Mouse (Mus musculus): ENCODE measurements around the gene Tspan32. TPM values are rescaled to one million over a fixed set of nuclear protein-coding genes. Genes with fewer than 3 reads are reported as not detected.

Tspan32 gene
- polyA plus RNA-seq, 2 experiments from 2014 or later = 419 to 490 TPM

DNA sequence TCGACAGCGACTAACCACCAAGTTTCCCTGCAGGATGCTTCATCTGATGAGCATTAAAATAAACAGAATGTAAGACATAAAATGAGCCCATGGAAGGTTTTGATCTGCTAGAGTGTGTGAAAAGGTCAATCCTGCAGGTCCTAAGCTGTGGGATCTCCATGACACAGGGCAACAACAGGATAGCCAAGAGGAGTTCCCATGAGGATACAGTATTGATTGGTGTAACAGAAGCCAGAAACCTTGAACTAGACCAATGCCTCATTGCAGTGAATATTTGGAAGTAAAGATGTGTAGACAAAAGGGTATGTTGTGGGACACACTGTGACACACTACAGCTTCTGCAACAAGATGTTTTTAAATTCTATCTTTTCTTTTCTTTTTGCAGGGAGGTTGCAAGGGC lies 29.3 kb downstream of the Tspan32 start:
- no peak for ATAC-seq

DNA sequence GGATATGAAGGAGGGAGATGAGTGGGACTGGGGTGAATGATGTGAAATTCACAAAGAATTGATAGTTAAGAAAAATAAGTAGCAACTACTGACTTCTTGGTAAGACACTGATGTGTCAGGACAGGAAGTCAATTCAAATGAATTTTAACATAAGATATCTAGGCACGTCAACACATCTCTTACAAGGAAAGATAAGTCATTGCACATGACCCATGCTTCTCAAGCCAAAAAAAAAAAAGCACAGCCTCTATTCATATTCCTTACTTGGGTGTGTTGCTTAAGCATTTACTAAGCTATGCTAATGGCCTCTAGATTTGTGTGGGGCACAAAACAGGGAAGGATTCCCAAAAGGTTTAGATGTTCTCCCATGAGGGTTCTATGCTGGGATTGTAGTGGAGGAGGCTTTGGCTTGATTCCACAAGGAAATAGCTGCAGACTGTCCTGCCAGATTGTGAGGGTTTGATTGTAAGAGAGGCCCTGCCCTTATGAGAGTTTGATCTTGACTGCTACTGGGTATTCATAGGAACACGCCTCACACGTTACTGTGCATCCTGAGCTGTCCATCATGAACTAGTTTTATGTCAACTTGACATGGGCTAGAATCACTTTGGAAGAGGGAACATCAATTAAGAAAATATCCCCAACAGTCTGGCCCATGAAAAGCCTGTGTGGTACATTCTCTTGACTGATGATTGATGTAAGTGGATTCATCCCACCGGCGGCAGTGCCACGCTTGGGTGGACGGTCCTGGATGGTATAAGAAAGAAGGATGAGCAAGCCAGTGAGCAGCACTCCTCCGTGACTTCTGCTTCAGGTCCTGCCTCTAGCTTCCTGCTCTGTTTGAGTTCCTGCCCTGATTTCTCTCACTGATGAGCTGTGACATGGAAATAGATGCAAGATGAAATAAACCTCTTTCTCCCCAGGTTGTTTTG lies 29.9 kb downstream of the Tspan32 start:
- ATAC-seq = no peak

DNA sequence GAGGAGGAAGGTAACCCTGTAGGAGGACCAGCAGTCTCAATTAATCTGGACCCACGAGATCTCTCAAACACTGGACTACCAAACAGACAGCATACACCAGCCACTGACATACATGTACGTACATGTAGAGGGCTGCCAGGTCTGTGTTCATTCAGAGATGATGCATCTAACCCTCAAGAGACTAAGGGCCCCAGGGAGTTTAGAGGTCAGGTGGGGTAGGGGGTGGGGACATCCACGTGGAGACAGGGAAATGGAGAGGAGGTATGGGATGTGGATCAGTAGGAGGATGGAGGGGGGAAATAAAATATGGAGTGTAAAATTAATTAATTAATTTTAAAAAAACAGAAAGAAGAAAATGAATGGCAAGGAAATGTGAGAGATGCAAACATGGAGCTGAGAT lies 31.9 kb downstream of the Tspan32 start:
- ATAC-seq = no peak

DNA sequence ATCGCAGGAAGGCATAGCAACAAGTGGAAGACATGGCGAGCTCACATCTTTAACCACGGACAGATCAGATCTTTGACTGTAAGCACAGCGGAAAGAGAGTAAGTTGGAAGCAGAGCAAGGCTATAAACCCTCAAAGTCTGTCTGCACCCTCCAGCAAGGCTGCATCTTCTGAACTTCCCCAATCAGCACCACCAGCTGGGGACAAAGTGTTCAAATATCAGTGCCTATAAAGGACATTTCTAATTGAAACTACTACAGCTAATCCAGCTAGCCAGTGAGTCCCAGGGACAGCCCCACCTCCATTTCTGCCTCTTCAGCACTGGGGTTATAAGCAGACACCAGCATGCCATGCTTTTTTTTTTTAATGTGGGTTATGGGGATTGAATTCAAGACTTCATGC lies 32.5 kb downstream of the Tspan32 start:
- no peak for ATAC-seq

DNA sequence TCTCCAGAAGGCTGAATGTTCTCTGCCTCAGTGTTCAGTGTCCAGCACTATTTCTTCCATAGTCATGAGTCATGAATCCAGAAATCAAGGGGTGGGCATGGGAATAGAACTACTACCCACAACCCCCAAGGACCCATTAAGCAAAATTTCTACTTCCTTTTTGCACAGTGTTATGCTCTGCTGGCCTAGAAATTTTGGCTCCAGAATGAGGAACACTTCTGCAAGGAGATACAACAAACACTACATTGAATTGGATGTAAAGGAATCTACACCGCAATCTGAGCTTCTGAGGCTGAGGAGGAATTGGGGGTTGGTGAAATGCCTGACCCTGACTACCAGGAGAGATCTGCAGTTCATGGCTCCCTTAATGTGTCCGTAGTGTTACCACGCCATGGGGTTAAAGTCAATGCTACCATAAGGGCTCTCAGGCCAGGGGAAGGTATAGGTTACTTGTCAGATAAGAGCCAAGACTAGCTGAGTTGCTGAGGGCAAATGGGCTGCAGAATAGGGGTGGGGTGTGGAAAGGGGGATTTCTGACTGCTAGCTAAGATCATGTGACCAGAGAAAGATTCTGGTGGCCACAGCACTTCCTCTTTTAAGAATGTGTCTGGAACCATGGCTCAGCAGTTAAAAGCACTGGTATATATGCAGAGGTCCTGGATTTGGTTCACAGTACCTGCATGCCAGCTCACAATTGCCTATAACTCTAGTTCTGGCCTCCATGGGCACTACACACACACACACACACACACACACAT lies 33.5 kb downstream of the Tspan32 start:
- no peak for ATAC-seq

DNA sequence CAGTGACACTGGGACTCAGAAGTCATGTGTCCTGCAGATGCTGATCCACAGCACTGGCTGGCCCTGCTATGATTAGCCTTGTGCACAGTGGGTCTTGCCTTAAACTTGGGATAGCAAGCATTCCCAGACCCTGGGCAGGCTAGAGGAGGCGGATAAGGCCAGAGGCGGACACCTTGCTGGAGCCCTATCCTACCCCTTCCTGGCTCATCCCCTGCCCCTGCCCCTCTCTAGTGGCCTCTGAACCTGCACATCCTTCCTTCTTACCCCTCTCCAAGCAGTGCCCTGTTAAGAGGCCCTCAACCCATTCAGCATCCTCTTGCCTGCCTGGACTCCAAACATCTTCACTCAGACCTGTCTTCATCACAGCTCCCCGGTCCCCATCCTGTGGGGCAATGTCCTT lies 35.7 kb downstream of the Tspan32 start:
- no peak for ATAC-seq

DNA sequence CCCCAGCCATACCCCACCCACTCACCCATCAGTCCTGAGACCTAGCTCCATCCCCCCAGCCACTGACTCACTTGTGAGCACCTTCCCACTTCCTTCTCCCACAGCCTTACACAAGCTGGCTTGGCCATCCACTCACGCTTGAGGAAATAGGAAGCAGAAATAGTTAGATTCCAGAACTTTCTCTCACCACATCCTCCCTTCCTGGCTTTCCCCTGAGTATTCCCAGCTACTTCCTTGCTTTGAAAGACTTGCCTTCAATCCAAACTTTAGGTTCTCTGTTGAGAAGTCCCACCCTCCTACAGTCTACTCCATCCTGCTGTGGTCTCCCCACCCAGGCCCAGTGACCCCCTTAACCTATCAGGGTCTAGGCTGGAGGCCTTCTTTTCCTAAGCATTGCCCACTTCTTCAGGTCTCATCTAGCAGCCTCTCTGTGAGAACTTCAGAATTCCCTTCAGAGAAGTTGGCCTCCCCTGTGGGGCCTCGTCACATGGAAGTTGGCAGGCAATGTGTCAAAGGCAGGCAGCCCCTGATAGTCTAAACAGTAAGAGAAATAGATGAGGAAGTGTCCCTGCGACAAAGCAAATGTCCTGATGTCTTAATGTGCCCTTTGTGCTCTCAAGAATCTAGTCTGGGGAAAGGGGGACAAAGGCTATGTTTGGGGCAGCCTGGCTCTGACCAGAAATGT lies 36.4 kb downstream of the Tspan32 start:
- ATAC-seq = no peak

DNA sequence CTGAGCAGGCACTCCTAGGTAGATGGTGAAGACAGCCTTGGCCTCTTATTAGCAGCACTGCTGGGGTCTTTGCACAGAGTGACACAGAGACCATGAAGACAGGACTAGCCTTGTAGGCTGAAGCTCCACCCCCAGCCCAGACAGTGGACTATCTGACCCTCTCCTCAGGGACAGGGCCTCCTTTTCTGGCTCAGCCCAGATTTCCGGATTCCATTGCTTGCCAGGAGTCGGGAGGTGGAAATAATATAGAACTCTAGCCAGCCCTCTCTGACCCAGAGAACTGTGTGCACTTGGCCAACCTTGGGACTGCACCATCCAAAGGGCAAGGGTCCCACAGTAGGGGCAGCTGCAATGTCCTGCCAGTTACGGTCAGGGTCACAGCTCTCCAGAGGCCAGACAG lies 37.2 kb downstream of the Tspan32 start:
- no peak for ATAC-seq

DNA sequence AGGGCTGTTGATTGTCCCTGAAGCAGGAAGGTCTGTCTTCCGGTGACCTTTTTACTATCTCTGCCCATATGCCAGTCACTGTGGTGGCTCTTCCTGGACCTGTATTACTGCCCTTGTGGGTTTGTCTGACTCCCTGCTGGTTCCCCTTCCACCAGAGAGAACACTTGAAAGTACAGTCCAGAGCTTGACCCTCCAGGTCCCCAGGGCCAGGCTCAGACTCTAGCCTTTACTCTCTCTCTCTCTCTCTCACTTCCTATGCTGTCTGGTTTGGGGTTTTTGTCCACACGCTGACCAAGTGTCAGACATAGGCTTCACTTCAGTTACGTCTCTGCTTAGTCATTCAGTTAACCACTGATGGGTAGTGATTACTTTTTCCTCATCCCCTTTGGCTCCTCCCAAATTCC lies 38.1 kb downstream of the Tspan32 start:
- ATAC-seq = no peak

DNA sequence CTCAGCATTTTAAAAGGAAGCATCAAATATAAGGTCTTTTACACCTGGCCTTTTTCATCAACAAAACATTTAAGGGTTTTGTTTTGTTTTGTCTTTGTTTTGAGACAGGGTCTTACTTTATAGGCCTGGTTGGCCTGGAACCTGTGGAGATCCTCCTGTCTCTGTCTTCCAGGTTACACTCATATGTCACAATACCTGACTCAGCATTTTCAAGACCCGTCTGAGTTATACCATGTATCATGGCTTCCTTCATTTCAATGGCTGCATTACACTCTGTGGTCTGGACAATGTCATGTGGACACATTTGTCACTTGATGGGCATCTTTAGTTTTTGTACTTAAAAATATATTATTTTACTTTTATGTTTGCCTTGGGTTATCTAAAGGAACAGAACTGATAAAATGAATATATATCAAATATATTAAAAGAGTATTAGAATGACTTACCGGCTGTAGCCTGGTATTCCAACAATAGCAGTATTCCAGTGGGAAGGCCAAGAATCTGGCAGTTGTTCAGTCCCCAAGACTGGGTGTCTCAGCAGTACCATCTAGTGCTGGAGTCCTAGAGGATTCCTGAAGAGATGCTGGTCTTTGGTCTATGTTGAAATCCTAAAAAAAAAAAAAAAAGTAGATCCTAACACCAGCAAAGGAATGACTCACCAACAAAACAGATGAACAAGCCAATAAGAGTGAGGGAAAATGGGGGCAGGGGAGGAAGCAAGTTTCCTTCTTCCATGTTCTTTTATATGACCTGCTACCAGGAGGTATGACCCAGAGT lies 39.4 kb downstream of the Tspan32 start:
- no peak for ATAC-seq

DNA sequence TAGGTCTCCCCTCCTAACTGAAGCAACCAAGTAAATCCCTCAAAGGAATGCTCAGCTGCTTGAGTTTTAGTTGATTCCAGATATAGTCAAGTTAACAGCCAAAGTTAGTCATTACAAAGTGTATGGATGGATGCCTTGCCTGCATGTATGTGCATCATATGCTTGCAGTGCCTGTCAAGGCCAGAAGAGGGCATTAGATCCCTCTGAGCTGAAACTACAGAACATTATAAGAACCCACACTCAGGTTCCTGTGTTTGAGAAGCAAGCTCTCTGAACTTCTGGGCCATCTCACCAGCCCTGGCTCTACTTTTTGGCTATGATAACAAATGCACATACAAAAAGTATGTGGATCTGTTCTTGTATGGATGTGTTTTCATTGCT lies 40.0 kb downstream of the Tspan32 start:
- no peak for ATAC-seq

DNA sequence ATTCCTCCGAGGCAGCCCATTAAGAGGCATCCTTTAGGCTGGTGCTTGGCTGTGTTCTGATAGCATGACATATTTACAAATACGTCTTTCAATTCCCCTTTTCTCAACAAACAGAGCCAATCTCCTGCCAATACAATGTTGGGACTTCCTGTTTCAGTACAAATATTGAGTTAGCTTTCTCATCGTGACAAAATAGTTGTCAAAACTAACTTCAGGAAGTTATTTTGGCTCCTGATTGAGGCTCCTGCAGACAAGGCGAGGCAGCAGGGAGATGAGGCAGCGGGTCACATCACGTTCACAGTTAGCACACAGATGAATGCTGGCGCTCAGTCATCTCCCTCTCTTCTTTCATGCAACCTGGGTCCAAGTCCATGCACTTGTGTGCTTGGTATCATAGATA lies 41.5 kb downstream of the Tspan32 start:
- no peak for ATAC-seq

DNA sequence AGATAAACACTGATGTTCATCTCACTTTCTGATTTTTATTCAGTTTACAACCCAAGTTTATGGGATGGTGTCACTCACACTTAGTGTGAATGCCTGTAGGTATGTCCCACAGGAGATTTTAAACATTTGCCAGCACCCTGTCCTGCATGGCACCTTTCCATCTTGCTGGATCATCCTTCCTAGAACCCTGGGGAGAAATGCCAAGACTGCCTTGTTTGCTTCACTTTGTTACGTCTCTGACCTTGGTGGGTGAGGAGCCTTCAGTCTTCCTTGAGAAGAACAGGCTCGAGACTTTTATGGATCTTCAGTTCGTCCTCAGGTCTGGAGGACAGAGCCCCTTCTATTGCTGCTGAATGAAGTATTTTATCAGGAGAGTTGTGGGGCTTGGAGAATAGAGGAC lies 44.5 kb downstream of the Tspan32 start:
- no peak for ATAC-seq

DNA sequence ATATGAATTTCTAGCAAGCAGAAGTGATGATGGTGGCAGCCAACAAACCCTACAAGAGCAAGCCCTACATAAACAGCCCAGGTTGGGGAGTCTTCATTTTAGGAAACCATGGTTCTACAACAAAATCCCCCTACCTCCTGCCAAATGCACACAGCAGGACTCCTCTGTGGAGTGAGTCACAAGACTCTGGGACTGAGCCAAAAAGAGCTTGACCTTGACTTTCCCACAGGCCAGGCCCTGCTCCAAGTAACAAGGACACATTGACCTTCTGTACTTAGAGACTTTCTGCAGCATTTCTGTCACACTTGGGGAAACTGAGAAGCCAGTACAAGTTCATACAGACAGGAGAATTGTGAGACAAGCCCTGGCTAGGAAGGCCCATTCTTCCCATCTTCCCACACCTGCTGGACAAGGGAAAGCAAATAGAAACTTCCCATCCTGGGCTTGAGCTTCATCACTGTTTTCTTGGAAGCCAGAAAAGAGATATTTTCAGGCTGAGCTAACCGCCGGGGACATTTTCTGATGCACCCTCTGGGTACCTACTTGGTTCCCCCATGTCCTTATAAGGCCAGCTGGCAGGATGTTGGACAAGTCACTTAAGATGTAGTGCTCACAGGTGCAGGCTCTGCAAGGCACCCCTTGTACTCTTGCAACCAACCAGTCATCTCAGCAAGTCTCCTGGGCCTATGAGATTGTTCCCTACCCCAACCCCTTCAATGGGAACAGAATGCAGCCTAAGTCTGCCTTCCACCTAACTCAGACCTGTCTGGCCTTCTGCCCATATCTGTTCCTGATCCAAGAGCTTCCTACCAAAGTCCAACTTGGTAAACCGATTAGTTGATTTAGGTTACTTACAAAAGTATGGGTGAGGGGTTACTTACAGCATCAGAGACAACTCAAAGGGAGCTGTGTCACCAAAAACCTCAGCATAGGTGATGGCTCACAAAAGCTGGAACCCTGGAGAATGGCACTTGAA lies 45.3 kb downstream of the Tspan32 start:
- ATAC-seq = no peak

DNA sequence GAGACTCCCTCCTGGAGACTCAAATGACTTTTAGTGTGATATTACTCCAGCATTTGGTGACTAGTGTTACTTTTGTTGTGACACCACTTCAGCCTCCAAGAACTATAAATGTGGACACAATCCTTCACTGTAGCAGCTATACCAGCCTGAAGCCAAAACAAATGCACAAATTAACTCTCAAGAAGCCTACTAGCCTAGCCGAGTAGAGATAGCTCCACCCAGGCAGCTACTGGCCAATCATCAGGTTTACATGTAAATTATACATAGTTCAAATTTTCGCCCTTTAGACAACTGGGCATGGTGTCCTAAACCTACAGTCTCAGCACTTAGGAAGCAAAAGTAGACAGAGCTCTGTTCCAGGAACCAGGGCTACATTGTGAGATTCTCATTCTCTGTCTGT lies 46.5 kb downstream of the Tspan32 start:
- ATAC-seq = no peak

DNA sequence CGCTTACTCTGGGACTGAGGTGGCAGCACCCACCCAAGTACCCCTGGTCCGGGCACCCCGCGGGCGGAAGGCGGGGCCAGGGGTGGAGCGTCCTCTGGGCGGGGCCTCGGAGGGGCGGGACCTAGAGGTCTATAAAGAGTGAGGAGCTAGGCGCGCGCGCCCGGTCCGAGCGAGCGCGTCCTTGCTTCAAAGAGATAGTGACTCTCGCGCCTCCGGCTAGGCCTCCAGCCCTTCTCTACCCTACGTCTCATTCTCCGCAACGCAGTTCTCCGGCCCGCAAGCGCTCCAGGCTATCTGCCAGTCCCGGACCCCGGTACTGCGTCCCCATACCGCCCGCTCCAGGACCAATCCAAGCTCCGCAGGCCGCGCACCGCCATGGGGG lies 47.8 kb downstream of the Tspan32 start, which contains the start of gene Cd81:
Gene Cd81 (plus strand): TSS at position 114 of the 382 bp plus-strand sequence.
- peak; percentile 63 for ATAC-seq

DNA sequence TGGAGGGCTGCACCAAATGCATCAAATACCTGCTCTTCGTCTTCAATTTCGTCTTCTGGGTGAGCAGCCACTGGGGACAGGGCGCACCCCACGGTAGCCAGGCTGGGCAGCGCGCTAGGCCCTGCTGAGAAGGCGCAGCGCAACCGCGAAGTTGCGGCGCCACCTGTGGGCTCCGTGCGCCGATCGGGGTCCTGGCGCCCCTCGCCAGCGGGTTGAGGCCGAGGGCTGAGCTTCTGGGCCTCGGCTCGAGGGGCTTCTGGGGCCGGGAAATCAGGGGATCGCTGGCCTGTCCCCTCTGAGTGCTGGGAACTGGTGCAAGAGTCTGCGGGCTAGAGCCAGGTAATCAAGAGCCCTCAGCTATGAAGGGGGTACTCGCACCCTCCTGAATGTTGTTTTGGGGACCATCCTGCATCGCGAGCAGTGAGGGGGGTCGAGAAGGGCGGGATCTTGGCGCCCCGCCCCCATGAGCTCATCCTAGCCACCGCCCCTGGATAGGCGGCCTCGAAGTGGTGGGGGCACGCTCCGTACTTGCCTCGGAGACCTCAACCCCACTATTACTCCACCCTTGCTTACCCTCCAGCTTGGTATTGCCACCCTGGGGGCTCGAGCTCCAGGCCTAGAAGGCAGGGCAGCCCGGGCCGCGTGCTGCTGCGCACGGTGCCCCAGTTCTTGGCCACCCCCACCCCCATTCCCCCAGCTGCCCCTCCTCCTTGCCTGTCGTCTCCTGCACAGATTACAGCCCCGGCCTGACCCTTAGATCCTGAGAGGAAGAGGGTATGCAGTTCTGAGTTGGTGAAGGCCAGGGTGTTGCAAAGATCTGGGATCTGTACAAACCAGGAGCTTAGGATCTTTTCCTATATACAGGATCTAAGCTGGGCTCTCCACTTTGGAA lies 48.4 kb downstream of the Tspan32 start:
- peak; percentile 15 for ATAC-seq

DNA sequence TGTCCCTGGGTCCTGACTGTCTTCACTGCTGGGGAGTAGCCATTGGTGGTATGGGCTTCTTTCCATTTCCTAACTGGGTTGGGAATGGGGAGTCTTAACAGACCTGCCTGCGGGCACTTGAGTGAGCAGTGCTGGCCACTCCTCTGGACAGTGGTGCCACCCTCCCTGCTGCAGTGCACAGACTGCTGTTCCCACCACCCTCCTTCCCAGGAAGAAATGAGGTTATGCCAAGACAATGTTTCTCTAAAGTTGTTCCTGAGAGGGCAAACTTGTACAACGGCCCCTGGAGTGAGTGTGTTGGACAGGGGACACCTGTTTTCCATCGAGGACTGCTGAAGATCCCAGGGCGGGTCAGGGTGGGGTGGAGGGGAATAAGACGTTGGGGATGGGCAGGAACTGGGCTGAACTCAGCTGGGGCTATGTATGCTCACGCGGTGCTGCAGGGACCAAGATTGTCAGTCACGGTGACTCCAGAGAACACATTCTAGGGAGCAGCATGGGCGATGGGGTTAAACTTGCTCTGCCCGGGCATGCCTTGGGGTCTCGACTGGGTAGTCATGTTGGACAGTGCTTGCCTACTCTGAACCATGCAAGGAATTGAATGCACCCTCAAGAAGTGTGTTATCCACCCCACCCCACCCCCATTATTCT lies 49.2 kb downstream of the Tspan32 start:
- no peak for ATAC-seq

DNA sequence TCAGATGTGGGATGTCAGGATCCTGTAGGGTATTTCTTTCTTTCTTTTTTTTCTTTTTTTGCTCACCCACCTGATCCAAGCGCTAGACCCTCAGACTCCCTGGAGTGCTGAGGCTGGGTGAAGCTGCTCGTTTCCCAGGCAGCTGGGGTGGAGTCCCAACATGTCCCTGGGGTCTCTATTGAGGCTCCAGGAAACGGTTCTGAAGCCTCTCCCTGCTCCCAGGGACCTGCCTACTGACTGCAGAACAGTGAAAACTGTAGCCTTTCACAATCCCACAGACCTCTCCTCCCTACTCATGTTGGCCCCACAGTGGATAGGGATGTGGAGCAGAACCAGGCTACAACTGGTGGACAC lies 49.7 kb downstream of the Tspan32 start:
- ATAC-seq = no peak

DNA sequence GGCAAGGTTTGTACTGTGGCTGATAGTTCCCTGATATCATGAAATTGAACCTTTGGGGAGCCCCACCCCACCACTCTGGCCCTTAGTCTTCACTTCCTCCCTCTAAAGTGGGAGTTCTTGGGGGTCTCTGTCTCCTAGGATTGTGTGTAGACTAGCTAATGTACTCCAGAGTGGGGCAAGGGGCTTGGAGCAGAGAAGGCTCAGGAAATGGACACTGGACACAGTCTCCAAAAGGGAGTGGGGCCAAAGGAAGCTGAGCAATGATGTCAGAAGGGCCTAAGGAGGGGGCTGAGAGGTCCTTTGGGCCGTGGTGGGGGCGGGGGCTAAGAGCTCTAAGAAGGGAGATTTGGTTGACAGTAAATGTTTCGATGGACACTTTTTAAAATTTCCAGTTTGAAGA lies 50.2 kb downstream of the Tspan32 start:
- no peak for ATAC-seq

Data from activated CD4-positive, CD25-positive, alpha-beta regulatory T cell, adult 4 months (primary cell).